Mouse (Mus musculus): ENCODE results near the gene Bbs9.
"Not testable (repeated sequence)": the region's sequence is repeated elsewhere in the genome, so short reads cannot be mapped to it uniquely, and the experiment has no call there.

Gene Bbs9

DNA sequence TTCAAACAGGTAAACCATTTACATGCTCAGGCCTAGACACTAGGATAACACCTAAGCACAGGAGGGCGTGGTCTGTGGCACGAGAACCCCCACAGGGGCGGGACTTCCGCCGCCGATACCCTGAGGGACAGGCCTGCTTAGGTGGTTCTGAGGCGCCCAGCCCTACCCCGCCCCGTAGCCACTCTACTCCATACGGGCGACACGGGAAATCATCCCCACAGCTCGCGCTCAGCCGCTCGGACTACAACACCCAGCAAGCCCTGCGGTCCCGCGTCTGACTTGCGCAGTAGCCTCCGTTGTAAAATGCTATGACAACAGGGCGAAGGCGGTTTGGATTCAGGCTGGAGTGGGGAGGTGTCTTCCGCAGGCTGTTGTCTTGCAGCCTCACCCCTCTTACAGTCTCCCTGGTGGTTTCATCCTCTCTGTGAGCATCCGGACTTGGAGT is at the start of gene Bbs9:
Gene Bbs9, plus strand, starts transcription at position 292 of the 445 bp plus-strand sequence.
- peak; percentile 93 to 97 for DNase-seq

DNA sequence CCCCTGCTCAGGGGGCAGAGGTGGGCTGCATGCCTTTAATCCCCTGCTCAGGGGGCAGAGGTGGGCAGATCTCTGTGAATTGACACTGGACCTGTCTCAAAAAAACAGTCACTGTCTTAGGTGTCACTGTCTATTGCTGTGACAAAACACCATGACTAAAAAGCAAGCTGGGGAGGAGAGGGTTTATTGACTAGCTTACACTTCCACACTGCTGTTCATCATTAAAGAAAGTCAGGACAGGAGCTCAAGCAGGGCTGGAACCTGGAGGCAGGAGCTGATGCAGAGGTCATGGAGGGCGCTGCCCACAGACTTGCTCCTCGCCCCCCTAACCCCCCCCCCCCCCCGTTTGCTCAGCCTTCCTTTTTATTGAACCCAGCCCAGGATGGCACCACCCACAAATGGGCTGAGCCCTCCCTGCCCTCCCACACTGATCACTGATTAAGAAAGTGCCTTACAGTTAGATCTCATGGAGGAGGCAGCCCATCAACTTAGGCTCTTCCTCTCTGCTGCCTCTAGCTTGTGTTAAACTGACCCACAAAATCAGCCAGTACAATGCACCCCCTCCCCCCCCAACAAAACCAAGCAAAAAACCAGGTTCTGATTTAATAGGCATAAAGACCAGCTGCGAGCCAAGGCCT is 47.4 kb upstream of the Bbs9 start:
- no peak for DNase-seq

DNA sequence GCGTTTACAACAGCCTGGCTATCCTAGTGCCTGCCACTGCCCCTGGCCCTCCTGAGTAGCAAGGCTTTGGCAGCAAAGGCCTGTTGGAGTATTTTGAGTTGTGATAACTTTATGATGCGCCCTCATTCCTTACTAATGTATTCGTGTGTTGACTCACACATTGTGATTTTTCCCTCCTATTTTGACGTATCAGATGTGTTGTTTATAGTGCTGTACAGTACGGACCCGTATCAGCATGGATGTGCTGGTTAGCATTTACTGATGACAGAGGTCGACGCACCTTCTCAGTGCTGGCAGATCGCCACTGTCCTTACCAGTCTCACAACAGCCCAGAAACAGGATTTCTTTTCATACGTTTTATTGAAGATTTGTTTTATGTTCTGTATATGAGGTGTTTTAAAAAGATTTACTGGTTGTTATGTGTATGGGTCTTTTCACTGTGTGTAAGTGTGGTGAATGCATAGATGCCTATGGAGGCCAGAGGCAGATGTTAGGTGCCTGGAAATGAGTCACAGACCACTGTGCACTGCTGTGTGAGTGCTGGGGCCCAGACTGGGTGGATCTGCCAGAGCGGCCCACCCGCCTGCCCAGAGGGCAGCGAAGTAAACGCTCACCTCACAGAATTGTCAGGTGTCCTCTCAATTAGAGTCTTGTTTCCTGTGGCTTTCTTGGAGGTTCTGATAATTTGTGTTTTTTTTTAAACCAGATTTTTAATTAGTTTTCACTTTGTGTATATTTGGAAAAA is 46.7 kb upstream of the Bbs9 start:
- no peak for DNase-seq

DNA sequence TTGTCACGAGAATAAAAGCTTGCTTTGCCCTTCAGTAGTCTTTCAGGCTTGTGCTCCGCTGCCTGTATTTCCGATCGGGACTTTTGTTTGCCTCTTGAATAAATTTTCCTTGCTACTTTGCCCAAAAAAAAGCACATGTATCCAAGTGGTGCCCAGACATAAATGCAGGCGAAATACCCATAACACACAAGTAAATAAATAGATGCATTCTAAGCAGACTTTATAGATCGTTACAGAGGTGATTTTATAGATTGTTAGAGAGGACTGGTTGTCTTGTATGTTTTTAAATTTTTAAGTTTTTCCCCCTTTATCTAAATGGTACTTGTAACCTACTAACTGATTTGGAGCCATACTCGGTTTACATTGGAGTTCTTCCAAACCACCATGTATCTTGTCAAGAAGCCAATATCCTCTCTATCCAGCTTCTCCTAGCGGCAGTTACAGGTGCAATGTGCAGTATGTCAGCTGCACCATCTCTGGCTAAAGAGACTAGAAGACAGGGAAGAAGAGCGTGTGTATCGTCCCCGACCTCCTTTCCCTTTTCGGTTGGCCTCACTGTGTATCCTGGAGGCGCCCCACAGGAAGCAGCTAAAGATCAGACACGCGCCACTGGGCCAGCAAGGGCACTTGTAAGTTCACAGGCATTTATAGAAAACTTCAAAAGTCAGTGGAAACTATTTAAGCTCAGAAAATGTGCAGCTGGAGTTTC is 45.8 kb upstream of the Bbs9 start:
- peak; percentile 35 to 52 for DNase-seq

DNA sequence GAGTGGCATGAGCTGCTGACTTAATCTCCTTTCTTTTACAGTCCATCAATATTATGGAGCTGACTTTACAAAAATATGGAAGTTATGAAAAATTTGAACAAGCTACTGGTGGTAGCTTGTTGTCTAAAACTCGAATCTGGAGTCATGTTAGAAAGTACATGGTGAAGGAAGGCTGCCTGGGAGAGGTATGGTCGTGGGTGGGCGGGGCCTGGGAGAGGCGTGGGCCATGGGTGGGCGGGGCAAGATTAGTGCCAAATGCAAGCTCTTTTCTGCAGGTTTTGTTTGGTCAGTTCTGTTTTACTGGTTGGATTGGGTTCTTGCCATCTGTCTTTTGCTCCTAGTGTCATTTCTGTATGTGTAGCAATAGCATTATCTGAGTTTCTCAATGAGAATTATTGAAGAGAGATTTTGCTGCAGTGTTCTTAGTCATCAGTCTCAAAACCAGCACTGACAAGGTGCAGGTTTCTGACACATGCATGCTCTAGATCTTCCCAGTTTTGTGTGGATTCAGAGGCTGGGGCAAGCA is 45.1 kb upstream of the Bbs9 start:
- peak in 1 of 2 experiments; percentile 8 for DNase-seq

DNA sequence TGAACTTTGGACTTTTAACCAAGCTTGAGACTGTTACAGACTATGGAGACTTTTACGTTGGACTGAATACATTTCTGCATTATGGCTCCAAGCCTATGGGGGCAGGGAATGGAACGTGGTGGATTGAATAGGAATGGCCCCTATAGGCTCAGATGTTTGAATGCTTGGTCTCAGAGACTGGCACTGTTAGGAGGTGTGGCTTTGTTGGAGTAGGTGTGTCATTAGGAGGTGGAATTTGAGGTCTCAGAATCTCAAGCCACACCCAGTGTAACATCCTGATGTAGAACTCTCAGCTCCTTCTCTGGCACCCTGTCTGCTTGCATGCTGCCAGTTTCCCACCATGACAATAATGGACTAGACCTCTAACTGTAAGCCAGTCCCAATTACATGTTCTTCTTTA is 42.3 kb upstream of the Bbs9 start:
- no peak for DNase-seq

DNA sequence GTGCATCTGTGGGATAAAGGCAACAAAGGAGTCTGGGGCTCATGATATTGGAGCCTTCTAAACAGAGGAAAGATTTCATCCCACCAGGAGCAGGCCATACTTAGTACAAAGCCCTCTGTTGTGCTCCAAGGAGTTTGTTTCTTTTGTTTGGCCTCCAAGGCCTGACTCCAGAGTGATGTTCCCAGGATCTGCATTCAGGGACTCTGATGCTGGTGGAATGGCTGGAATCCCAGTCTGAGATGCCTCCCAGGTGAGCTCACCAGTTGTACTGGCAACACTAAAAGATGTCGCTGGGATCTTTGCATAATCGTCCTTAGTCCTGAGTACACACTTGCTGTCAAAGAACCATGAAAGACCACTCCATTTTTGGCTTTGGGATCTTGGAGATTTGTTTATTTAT is 41.4 kb upstream of the Bbs9 start:
- no peak for DNase-seq

DNA sequence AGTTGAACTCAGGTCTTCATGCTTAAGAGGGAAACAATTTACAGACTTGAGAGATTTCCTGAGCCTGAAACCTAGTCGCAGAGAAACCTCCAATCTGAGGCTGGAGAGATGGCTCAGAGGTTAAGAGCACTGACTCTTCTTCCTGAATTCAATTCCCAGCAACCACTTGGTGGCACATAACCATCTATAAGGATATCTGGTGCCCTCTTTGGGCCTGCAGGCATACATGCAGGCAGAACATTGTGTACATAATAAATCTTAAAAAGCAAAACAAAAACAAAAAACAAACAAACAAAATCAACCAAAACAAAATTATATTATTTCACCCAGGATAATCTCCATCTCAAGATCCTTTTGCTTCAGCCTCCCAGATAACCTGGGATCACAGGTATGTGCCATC is 36.7 kb upstream of the Bbs9 start:
- no peak for DNase-seq

DNA sequence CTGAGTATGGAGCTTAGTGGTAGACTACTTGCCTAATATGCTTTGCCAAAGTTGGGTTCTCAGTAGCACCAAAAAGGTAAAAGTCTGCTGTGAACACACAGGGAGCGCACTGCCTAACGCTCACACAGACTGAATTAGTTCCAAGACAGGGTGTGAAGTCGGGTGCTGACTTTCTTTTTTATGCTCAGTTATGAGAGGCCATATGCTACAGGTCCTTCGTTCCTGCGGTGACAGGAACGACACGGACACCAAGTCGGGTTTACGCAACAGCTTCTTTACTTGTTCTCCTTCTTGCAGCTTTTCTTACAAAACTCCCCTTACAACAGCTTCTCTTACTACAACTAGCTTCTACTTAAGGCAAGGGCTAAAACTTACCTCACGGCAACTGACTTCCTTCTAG is 32.4 kb upstream of the Bbs9 start:
- no peak for DNase-seq

DNA sequence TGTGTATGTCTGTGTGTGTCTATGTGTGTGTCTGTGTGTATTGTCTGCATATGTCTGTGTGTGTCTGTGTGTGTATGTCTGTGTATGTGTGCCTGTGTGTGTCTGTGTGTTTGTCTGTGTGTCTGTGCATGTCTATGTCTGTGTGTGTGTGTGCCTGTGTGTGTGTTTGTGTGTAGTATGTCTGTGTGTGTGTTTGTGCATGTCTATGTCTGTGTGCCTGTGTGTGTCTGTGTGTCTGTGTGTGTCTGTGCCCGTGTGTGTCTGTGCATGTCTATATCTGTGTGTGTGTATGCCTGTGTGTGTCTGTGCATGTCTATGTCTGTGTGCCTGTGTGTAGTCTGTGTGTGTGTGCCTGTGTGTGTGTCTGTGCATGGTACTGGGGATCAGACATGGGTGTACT is 30.4 kb upstream of the Bbs9 start:
- no peak for DNase-seq

DNA sequence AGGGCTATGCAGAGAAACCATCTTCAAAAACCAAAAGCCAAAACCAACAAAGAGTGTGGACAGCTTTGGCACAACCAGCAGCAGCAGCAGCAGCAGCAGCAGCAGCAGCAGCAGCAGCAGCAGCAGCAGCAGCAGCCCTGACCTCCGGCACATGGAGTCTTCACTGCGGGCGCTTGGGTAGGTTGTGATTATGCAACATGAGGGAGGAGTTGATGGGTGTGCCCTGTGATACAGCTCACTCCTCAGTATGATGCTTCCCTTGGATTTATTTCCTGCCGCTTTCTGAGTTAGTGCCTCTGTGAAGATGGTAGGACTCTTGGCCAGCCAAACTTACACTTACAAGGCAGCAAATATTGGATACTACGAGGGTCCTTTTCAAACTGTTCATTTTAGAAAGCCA is 28.3 kb upstream of the Bbs9 start:
- DNase-seq = no peak

DNA sequence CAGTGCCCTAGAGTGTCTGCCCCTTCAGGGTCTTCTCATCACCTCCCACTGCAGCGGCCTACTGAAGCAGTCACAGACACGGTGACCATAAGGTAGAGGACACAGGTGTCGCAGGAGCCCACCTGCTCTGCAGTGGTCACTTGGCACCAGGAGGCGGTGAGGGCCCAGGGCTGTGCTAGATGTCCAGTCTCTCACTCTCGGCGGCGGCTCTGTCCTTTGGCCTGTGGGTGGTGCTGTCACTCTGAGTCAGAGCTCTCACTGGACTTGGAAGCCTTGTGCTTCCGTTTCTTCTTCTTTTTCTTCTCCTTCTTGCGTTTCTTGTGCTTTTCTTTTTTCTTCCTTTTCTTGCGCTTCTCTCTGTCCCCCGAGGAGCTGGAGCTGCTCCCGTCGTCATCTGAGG is 27.1 kb upstream of the Bbs9 start:
- no peak for DNase-seq

DNA sequence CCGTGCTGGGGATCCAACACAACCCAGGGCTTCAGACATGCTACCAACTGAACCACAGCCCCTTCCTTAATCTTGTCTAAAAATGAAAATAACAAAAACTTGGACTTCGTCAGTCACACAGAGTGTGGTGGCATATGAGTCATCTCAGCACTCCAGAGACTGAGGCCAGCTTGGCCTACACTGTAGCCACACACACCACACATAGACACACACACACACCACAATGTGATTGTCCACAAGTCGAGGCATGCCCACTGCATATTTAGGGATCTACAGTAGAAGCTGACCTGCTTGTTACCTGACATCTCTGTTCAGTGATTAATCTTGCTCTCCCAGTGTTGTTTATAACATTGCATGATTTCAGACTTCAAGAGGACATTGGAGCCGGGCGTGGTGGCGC is 26.3 kb upstream of the Bbs9 start:
- no peak for DNase-seq

DNA sequence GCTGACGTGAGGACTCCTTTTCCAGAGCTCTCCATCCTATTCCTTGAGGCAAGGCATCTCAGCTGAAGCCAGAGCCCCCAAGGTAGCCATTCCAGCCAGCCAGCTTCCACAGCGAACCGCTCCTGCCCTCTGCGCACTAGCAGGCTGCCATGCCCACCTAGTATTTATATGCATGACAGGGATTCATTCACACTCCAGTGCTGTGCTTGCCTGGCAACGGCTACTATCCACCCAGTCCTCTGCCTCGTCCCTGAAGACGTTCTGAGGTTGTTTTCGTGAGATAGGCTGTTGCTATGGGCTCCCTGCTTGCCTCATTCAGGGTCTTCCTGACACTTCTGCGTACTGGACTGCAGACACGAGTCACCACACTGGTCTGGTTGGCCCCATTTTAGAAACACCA is 22.8 kb upstream of the Bbs9 start:
- no peak for DNase-seq

DNA sequence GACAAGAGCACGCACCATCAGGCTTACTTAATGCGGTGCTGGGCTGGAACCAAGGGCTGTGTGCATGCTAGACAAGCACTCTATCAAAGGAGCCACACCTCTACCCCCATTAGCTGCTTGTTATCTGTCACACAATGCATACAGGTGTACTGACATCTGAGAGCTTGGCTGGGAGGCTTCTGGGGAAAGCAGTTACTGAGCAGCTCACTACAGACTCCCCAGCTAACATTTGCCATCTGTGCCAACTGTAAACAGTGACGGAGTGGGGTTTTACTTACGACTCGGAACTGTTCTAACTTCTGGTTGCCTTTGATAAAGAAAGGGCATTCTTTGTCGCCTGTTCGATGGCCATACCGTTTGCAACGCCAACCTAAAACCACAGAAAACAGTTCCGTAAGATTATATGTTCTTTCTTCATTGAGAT is 22.0 kb upstream of the Bbs9 start:
- no peak for DNase-seq

DNA sequence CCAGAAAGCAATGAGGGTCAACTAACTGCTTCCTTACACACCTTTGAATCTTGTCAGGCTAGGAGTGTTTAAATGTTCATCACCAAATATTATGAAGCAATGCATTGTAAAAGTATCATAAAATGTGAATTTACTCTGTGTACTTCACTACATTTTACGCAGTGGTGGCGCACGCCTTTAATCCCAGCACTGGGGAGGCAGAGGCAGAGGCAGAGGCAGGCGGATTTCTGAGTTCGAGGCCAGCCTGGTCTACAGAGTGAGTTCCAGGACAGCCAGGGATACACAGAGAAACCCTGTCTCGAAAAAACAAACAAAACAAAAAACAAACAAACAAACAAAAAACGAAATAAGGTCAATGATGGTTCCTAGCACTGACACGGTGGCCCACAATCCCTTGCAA is 21.5 kb upstream of the Bbs9 start, which contains the start of gene Gm17545:
Gene Gm17545, plus strand, starts transcription at position 301 of the 400 bp plus-strand sequence.
- not testable (repeated sequence) for DNase-seq

DNA sequence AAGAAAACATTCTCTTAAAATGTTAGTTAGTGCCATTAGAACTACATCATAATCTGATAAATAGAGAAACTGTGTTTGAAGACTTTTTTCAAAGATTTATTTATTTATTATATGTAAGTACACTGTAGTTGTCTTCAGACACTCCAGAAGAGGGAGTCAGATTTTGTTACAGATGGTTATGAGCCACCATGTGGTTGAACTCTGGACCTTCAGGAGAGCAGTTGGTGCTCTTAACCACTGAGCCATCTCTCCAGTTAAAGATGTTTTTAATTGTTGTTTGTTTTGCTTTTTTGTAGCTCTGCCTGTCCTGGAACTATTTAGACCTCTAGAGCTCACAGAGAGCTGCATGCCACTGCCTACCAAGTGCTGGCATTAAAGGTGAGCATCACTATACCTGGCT is 20.5 kb upstream of the Bbs9 start:
- no peak for DNase-seq

DNA sequence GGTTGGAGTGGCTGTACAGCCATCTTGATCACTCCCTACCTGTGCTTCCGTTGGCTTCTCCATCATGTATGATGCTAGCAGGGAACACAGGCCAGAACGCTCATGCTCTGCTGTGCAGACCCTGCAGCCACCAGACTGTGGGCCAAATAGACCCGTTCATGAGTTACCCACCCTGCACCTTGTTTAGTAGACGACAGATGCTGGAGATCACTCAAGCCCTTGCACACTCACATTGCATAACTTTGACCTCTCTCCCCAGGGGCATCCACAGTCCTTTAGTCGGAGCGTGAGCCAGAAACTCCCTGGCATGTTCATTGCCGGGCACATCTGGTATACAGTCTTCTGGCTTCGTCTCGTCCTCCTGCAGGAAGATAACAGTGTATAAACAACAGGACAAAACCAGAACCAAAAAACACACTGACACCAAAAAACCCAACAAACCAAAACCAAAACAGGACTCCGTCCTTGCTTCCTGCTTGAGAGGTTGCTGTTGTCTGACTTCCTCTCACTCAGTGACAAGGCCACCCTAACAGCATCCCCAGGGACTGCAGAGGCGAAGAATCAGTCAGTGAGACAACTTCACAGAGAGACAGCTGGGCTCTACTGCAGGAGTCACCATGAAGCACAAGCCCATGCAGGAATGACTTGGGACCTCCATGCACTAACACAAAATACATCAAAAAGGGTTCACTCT is 18.2 kb upstream of the Bbs9 start:
- peak in 1 of 2 experiments; percentile 13 for DNase-seq

DNA sequence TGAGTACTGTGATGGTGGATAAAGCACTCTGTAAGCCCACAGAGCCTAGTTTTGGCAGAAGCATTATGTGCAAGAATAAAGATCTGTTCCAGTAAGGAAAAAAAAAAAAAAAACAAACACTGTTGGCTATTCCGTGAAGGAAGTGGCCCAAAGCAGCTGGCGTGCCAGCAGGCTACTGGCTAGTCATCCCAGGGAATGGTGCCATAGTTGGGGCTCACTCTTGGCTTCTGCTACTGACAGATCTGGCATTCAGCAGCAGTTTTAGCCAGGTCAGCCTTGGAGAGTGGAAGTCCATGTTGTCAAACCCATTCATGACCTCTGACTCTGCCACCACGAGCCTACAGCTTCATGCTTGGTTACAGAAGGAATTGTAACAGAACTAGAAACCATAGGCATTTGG is 13.6 kb upstream of the Bbs9 start:
- no peak for DNase-seq

DNA sequence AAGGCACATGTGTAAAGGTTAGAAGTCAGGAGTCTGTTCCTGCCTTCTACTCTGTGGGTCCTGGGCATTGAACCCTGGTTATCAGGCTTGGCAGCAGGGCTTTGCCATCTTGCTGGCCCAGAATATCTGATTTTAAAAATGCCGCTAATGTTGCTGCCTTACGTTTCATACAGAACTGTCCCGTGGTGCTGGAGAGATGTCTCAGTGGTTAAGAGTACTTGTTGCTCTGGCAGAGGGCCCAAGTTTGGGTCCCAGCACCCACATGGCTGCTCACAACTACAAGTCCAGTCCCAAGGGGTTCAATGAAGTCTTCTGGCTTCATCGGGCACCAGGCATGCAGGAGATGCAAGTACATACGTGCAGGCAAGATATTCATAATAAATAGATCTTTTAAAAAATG is 9.3 kb upstream of the Bbs9 start:
- DNase-seq = no peak

DNA sequence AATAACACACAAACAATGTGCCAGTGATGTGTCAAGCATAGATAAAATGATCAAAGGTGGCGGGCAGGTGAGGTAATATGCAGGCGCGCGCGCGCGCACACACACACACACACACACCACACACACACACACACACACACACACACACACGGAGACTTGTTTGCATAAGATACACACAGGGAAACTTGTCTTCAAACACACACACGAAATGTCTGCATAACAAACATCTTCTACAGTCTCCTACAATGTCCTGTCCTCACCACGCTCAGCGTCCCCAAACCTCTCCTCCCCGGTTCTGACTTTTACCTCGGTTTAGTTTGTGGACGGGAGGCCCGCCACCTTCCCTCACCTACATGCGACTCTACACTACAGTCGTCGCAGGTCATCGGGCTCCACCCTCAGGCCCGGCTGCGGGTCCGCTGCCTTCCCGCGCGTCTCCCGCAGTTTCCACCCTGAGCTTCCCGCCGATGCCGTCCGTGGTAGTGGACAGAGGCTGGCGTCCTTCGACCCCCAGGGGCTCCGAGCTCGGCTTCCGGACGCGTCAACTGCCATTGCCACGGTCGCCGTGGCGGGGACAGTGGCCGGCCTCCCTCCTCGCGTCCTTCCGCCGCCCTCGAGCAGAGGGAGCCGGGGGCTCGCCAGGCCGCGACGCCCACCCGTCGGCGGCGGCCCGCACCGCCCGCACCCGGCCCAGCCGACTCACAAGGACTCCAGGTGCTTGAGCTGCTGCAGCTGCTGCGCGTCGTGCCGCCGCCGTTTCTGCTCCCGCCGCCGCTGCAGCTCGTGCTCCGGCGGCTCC is 7.9 kb upstream of the Bbs9 start:
- peak; percentile 38 to 68 for DNase-seq
